ENCODE assay signal across 17 mouse cellular contexts in genomic region chr12:105500940-105501339, GRCm38 (mm10). TPM values are rescaled to one million over a fixed set of nuclear protein-coding genes. Genes with fewer than 3 reads are reported as not detected.
A peak's percentile ranks its signal among the peaks of the same experiment; 100 is the strongest.
DNase-seq lines count a peak whose midpoint lies in the region; ATAC-seq lines count a peak whose summit lies in the region.
"Had no signal": no experiment of that assay in that cellular context is flagged by ENCODE, and none has a peak within 500 bp of the region (broad histone marks: within the 10 kb centered on the region; RNA-seq: fewer than 3 reads in every experiment).

No protein-coding gene starts in this region.

- H3K36me3 ChIP-seq in heart, embryonic 16.5 days (ENCODE audit: control insufficient read depth, insufficient read depth), result no peaks in the 10 kb centered on the region
- H3K36me3 ChIP-seq in heart, embryonic 11.5 days (ENCODE audit: control insufficient read depth, insufficient read depth, low read length), result no peaks in the 10 kb centered on the region
- H3K36me3 ChIP-seq: embryonic facial prominence, embryonic 13.5 days; forebrain, embryonic 10.5 days; midbrain, embryonic 13.5 days; stomach, embryonic 15.5 days had no signal

- DNase-seq in urinary bladder, postnatal 14 days (ENCODE audit: low spot score), result peak; percentile 26
- DNase-seq in urinary bladder, postnatal 25 days (ENCODE audit: low spot score), result no peak
- peak; percentile 67 for DNase-seq in kidney, postnatal 14 days
- no peak for DNase-seq in right cerebral cortex, adult 18-20 months
- DNase-seq in urinary bladder, postnatal 4 days (ENCODE audit: low spot score in 2 of 2), result no peak
- DNase-seq in testis, postnatal 14 days (ENCODE audit: low spot score), result no peak
- DNase-seq: adrenal gland, postnatal 36 days; heart, adult 18-20 months; thymus, postnatal 25 days had no signal

- peaks cover 8% of the 10 kb centered on the region; the same call in 1 of the 2 replicates for H3K4me1 ChIP-seq in heart, embryonic 16.5 days (ENCODE audit: control insufficient read depth, insufficient read depth, low read length)
- peaks cover 4% of the 10 kb centered on the region; the same call in 1 of the 2 replicates for H3K4me1 ChIP-seq in heart, embryonic 11.5 days (ENCODE audit: control insufficient read depth, insufficient read depth, low read length)
- H3K4me1 ChIP-seq: stomach, embryonic 15.5 days had no signal

- no peak overlapping the region for H3K4me2 ChIP-seq in heart, embryonic 16.5 days (ENCODE audit: low read depth, low read length)
- no peak overlapping the region for H3K4me2 ChIP-seq in heart, embryonic 11.5 days
- H3K4me2 ChIP-seq: embryonic facial prominence, embryonic 13.5 days; midbrain, embryonic 13.5 days; stomach, embryonic 15.5 days had no signal

- H3K9me3 ChIP-seq in heart, embryonic 16.5 days (replicated peaks; ENCODE audit: control insufficient read depth, low read length), result peaks cover 4% of the 10 kb centered on the region; the same call in 1 of the 2 replicates
- no peaks in the 10 kb centered on the region for H3K9me3 ChIP-seq in heart, embryonic 11.5 days (replicated peaks; ENCODE audit: control insufficient read depth, low read length)
- H3K9me3 ChIP-seq: embryonic facial prominence, embryonic 13.5 days; forebrain, embryonic 10.5 days; midbrain, embryonic 13.5 days; stomach, embryonic 15.5 days had no signal

- no peak overlapping the region for H3K27ac ChIP-seq in heart, embryonic 16.5 days (ENCODE audit: low read length)
- H3K27ac ChIP-seq in heart, embryonic 11.5 days (ENCODE audit: low read depth, low read length), result no peak overlapping the region
- H3K27ac ChIP-seq: embryonic facial prominence, embryonic 13.5 days; forebrain, embryonic 10.5 days; liver, embryonic 14.5 days; midbrain, embryonic 13.5 days; stomach, embryonic 15.5 days had no signal

- H3K27me3 ChIP-seq in heart, embryonic 16.5 days (ENCODE audit: control insufficient read depth, insufficient read depth, low read length), result 0 out of 2 replicates have a peak, but pooled peaks cover 6% of the 10 kb centered on the region
- peaks cover 5% of the 10 kb centered on the region for H3K27me3 ChIP-seq in heart, embryonic 11.5 days (ENCODE audit: control insufficient read depth, insufficient read depth, low read length)
- H3K27me3 ChIP-seq: embryonic facial prominence, embryonic 13.5 days; midbrain, embryonic 13.5 days; stomach, embryonic 15.5 days had no signal

- 0 out of 2 replicates have a peak overlapping the region, but pooled peaks have one; percentile 32 for H3K9ac ChIP-seq in heart, embryonic 16.5 days (ENCODE audit: low read length)
- no peak overlapping the region for H3K9ac ChIP-seq in heart, embryonic 11.5 days (ENCODE audit: low read depth, low read length)
- H3K9ac ChIP-seq: embryonic facial prominence, embryonic 13.5 days; liver, embryonic 14.5 days; midbrain, embryonic 13.5 days; stomach, embryonic 15.5 days had no signal

- 41% methylated on average over 5 of the region's 5 CpGs for WGBS in heart, embryonic 16.5 days
- 52% methylated on average over 5 of the region's 5 CpGs for WGBS in heart, embryonic 11.5 days (ENCODE audit: insufficient replicate concordance)

- H3K4me3 ChIP-seq in heart, embryonic 16.5 days (ENCODE audit: low read length), result no peak overlapping the region
- H3K4me3 ChIP-seq in heart, embryonic 11.5 days (ENCODE audit: low read depth, low read length), result no peak overlapping the region
- H3K4me3 ChIP-seq: embryonic facial prominence, embryonic 13.5 days; forebrain, embryonic 10.5 days; midbrain, embryonic 13.5 days; stomach, embryonic 15.5 days had no signal

- peak; percentile 65 for ATAC-seq in heart, embryonic 16.5 days (replicated peaks; ENCODE audit: extremely low read depth, insufficient read depth, low FRiP score)
- ATAC-seq in heart, embryonic 11.5 days (replicated peaks; ENCODE audit: insufficient number of reproducible peaks, low FRiP score, low TSS enrichment), result no peak
- ATAC-seq: midbrain, embryonic 13.5 days had no signal

RNA-seq across cellular contexts. Expression of gene D430019H16Rik, which starts 47.3 kb away (rescaled TPM):
- polyA plus RNA-seq in heart, embryonic 16.5 days (2015; fragmentation: Nextera tagmentation; extraction: Ambion mirVana), result 0.26 and 0.32 TPM in 2 replicates
- polyA plus RNA-seq in heart, embryonic 11.5 days (2014; fragmentation: Nextera tagmentation; extraction: Ambion mirVana), result 0.86 and 1.4 TPM in 2 replicates
- polyA plus RNA-seq: C2C12 had no signal

Comparison
In these comparisons a context has a peak if more than half of its experiments do, and no peak if none do; other contexts are left out.
1. DNase-seq: peak in urinary bladder, postnatal 14 days (single experiment) and kidney, postnatal 14 days (single experiment); none in urinary bladder, postnatal 25 days (single experiment), right cerebral cortex, adult 18-20 months (single experiment), urinary bladder, postnatal 4 days (0 of 2) and testis, postnatal 14 days (single experiment).